Mouse (Mus musculus) layer of hippocampus, adult 8-10 months (tissue): Measurements from ENCODE around the gene Arl3. TPM values are rescaled to one million over a fixed set of nuclear protein-coding genes. Genes with fewer than 3 reads are reported as not detected.

Source experiments
- DNase-seq, 2 experiments: peaks; one replicate each; pipeline ENCODE4 v3.0.0; 2022; ENCODE audit warnings: low spot score in 2 of 2
- total RNA-seq, 4 experiments: library from RNA; stranded (reverse); gene quantifications; 2 replicates each; pipeline ENCODE4 v1.2.4; 2022

The Arl3 gene
- total RNA-seq, 4 experiments from 2014 or later: 85.9 to 125 (median 103) TPM

DNA sequence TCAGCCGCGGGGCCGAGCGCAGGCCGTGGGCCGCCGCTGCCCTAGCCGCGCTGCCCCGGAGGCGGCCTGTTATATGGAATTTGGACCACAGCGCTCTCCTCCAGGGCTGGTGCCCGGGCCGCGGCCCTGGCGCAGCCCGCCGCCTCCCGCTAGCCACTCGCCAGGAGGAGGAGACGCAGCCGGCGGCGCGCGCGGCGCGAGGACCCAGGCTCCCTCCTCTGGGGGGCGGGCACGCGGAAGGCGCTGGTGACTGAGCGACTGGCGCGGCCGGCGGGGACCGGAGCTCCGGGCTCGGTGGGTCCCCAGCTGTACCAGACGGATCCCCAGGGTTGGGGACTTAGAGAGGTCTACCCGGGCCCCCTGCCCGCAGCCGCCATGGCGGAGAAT is 70.9 kb downstream of the Arl3 start:
- peak in 1 of 2 experiments; percentile 70 for DNase-seq

DNA sequence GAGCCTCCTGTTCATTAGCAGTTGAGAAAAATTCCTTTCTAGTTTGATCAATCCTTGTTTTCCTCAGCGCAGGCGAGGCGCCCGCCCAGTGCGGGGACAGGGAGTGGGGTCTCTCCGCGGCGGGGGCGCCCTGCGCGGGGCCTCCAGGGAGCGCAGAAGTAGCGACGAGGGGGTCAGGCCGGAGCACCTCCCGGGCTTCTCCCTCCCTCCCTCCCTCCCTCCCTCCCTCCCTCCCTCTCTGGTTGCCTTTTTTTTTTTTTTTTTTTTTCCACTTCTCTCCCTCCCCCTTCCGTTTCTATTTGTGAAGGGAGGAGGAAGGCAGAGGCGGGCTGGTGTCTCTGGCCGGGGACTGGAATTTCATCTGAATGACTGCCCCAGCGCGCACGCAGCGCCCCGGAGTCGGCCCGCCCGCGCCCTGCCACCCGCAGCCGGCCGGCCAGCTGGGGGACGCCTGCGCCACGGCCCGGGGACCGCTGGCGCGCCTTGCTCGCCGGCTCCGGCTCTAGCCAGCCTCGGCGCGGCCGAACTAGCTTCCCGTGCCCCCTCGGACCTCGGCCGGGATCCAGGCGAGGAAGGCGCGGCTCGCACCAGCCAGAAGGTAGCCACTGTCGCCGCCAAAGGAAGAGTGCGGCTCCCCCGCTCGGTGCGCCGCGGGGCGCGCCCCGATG is 71.5 kb downstream of the Arl3 start, which contains the start of gene Trim8:
Gene Trim8 (plus strand): TSS at position 302 of the 668 bp plus-strand sequence.
- peak; percentile 79 for DNase-seq

DNA sequence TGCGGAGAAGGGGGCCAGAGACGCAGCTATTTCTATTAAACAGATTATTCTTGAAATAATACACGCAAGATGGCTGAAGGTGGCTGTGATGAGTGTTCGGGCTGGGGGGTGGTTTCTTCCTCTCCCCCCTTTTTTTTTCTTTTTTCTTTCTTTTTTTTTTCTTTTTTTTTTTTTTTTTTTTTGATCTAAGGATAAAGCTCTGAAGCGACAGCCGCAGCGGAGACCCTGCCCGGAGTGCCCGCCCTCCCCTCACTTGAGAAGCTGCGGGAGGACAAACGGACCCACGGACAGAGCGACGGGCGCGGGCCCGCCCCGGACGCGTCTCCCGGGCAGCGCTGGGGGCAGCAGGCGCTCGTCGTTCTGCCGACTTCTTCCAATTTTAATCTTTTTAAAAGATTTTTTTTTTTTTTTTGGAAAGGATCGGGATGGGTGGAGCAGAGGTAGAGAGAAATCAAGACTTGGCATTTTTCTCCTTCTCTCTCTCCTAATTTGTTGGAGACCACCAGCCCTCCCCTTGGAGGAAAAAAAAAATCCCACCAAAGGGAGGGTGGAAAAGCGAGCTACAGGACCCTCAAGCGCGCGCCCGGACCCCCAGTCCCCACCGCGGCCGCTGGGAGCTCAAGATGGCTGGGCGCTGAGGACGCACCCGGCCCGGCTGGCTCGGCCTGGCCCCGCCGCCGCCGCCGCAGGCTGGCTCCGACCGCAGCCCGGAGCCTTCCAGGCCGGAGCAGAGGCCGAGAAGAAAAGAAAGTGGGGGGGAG is 72.2 kb downstream of the Arl3 start:
- DNase-seq: peak in 1 of 2 experiments; percentile 54

DNA sequence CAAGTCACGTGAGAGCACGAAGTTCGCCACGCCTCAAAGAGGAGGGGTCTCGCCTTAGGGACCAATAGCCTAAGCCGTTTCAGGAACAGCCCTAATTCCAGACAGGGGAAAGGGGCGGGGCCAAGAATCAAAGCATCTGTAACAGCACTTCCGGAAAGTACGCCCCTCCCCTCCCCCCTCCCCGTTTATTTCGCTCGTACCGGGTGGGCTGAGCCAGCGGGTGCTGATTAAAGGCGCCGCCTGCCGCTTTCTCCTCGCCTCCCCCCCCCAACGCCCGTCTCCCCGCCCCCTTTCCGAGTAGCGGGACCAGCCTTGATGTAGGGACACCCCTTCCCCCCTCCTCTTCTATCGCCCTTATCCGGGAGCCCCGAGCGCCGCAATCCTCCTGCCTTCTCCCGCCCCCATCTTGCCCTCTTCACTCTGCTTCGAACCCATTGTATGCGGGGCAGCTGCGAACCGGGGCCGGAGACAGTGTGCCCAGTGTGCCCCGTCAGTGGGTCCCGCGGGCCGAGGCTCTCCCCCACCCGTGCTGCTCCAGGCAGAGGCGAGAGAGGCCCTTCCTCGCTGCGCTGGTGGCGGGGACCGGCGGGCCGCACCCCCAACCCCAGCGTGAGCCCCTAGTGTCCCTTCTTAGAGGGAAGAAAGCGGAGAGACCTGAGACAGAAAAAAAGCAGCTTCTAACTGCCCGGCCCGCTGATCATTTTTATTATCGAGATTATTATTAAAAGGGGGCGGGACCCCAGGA is 73.0 kb downstream of the Arl3 start:
- peak; percentile 97 to 98 for DNase-seq

DNA sequence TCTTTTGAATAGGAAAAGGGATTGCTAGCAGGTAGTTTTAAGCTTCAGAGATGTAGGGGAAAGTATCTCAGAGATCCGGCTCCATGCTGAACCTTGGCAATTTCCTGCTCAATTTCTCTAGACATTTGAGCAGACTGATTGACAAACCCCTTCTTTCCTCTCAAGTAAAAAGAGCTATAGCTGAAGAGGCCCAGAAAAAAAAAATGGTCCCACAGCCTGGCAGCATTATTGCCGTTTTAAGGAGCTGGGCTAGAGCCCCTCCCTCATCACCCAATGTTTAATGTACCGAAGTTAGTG is 73.5 kb downstream of the Arl3 start:
- no peak for DNase-seq

- DNase-seq: no peak
Measured at GRCm38 (mm10) chr19:46497230-46497629, 75.8 kb downstream of the Arl3 start.

GRCm38 (mm10) chr19:46495136-46495535 is 77.9 kb downstream of the Arl3 start:
- no peak for DNase-seq

GRCm38 (mm10) chr19:46490634-46491033 is 82.4 kb downstream of the Arl3 start:
- no peak for DNase-seq

GRCm38 (mm10) chr19:46489448-46489847 is 83.5 kb downstream of the Arl3 start:
- no peak for DNase-seq

- no peak for DNase-seq
Measured at GRCm38 (mm10) chr19:46486709-46487108, 86.3 kb downstream of the Arl3 start.

GRCm38 (mm10) chr19:46485847-46486246 is 87.2 kb downstream of the Arl3 start:
- no peak for DNase-seq

- no peak for DNase-seq
Measured at GRCm38 (mm10) chr19:46484518-46484917, 88.5 kb downstream of the Arl3 start.

GRCm38 (mm10) chr19:46483701-46484328 is 89.2 kb downstream of the Arl3 start:
- peak; percentile 57 to 58 for DNase-seq

GRCm38 (mm10) chr19:46482896-46483516 is 90.0 kb downstream of the Arl3 start:
- no peak for DNase-seq

- DNase-seq: no peak
Measured at GRCm38 (mm10) chr19:46481756-46482155, 91.2 kb downstream of the Arl3 start.

GRCm38 (mm10) chr19:46481352-46481751 is 91.6 kb downstream of the Arl3 start:
- no peak for DNase-seq

Other genes starting within 250 kb of the Arl3 start
- 100 to 1,000 TPM; 602 to 631 (median 613) TPM for gene Psd, start 246.0 kb downstream of the Arl3 start, total RNA-seq
- 10 to 100 TPM; 22.9 to 29.3 (median 25.8) TPM for gene Fbxl15, start 245.0 kb downstream of the Arl3 start, total RNA-seq
- gene Cuedc2, start 234.5 kb downstream of the Arl3 start, total RNA-seq: 100 to 1,000 TPM; 158 to 175 (median 166) TPM
- 10 to 100 TPM; 28.3 to 30.7 (median 30.3) TPM for gene Mfsd13a, start 232.1 kb downstream of the Arl3 start, total RNA-seq
- gene 2310034G01Rik, start 222.9 kb downstream of the Arl3 start, total RNA-seq: 1 to 10 TPM in 3 of 4 experiments, under 1 TPM in 1; 0.89 to 1.5 (median 1.3) TPM
- 100 to 1,000 TPM; 175 to 202 (median 183) TPM for gene Actr1a, start 177.4 kb downstream of the Arl3 start, total RNA-seq
- 10 to 100 TPM; 17.4 to 22.3 (median 19.4) TPM for gene Sufu, start 176.3 kb downstream of the Arl3 start, total RNA-seq
- 10 to 100 TPM; 91.0 to 98.4 (median 93.7) TPM for gene Trim8, start 71.5 kb downstream of the Arl3 start, total RNA-seq
- 1 to 10 TPM; 7.3 to 9.2 (median 7.5) TPM for gene Sfxn2, start 167 bp upstream of the Arl3 start, total RNA-seq
- gene Wbp1l, start 25.9 kb upstream of the Arl3 start, total RNA-seq: 10 to 100 TPM; 40.2 to 43.3 (median 41.6) TPM
- not detected for gene Cyp17a1, start 100.0 kb upstream of the Arl3 start, total RNA-seq
- gene Borcs7, start 116.7 kb upstream of the Arl3 start, total RNA-seq: 10 to 100 TPM; 20.2 to 22.6 (median 21.2) TPM
- 10 to 100 TPM; 25.3 to 33.0 (median 29.8) TPM for gene As3mt, start 134.3 kb upstream of the Arl3 start, total RNA-seq
- 10 to 100 TPM; 35.6 to 43.6 (median 39.9) TPM for gene Cnnm2, start 188.4 kb upstream of the Arl3 start, total RNA-seq